Mouse (Mus musculus) G1E (cell line): ENCODE results near the gene Myh7b. TPM values are rescaled to one million over a fixed set of nuclear protein-coding genes. Genes with fewer than 3 reads are reported as not detected.

Experiments used
- ATAC-seq: 2 replicates; pipeline ENCODE4 v1.8.0; 2016; ENCODE audit warnings: mild to moderate bottlenecking; ENCODE audit not compliant: insufficient number of reproducible peaks, poor library complexity, low FRiP score, severe bottlenecking; ENCODE audit errors: extremely low read depth
- DNase-seq: peaks from one replicate; pipeline ENCODE4 v3.0.0; 2012; ENCODE audit warnings: low spot score
- H3K27me3 ChIP-seq: 2 replicates; pipeline ENCODE4 v1.6.1; 2012; ENCODE audit warnings: mild to moderate bottlenecking, low read length, inconsistent platforms; ENCODE audit not compliant: insufficient read depth
- H3K36me3 ChIP-seq: replicated peaks from 2 replicates; pipeline ENCODE3; 2012; ENCODE audit warnings: mild to moderate bottlenecking, inconsistent platforms
- H3K4me1 ChIP-seq: 2 replicates; pipeline ENCODE4 v1.6.1; 2012; ENCODE audit warnings: low read depth, low read length, inconsistent platforms, mixed read lengths; ENCODE audit not compliant: insufficient read depth
- H3K4me3 ChIP-seq: 2 replicates; pipeline ENCODE4 v1.5.1; 2012; ENCODE audit warnings: low read depth, mild to moderate bottlenecking, inconsistent platforms, low read length, moderate library complexity, mixed read lengths
- H3K9me3 ChIP-seq: replicated peaks from 2 replicates; pipeline ENCODE4 v1.6.1; 2012; ENCODE audit warnings: inconsistent platforms
- CTCF ChIP-seq: IDR thresholded peaks from 2 replicates; pipeline ENCODE4 v1.5.1; 2012; ENCODE audit warnings: low read depth, low read length, inconsistent platforms, mixed read lengths
- GATA1 ChIP-seq: IDR thresholded peaks from 2 replicates; pipeline ENCODE4 v1.6.1; 2012; ENCODE audit warnings: borderline replicate concordance, low read length, inconsistent platforms, mixed read lengths
- GATA2 ChIP-seq: IDR thresholded peaks from 2 replicates; pipeline ENCODE4 v1.6.1; 2012; ENCODE audit warnings: low read depth, low read length, inconsistent platforms, borderline replicate concordance
- POLR2AphosphoS5 ChIP-seq: IDR thresholded peaks from 2 replicates; pipeline ENCODE4 v1.6.1; 2012; ENCODE audit warnings: low read depth, low read length, inconsistent platforms; ENCODE audit not compliant: insufficient replicate concordance
- TAL1 ChIP-seq: conservative IDR thresholded peaks from 2 replicates; pipeline ENCODE4 v1.6.1; 2012; ENCODE audit warnings: low read depth, low read length, inconsistent platforms, mixed read lengths
- polyA plus RNA-seq: library from polyadenylated mRNA; stranded (reverse); fragments of >175 nt; gene quantifications from 2 replicates; pipeline ENCODE4 v1.2.3, GENCODE M21; 2012
- total RNA-seq, 2 experiments: library from RNA; stranded (forward) in 1 of 2; stranded (reverse) in 1 of 2; fragments of 200-1000 nt in 1 of 2; fragments of >200 nt in 1 of 2; fragmentation: Nextera tagmentation in 1 of 2; gene quantifications; 2 replicates each; pipeline ENCODE4 v1.2.3; 2014 to 2017

Gene Myh7b
- total and polyA plus RNA-seq, 3 experiments: 1.7 to 8.3 (median 2.3) TPM

DNA sequence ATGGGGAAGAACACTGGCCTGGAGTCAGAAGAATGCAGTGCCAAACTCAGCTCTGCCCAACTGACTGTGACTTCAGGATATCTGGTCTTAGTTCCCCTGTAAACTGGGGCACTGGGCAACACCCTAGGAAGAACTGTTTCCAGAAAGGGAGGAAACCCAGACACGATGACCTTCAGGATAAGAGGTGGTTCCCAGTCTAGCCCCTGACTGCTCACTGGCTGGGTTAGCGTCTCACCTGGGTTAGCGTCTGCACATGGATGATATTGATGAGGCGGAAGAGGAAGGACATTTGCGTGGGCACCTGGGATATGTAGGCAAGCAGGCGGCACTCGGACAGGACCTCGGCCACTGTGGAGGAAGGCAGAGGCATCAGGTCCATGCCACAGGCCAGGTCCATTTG lies 24.9 kb downstream of the Myh7b start:
- DNase-seq: no peak
- no peaks in the 10 kb centered on the region for H3K27me3 ChIP-seq
- ATAC-seq: no peak
- TF ChIP-seq GATA2: no peak
- no peak for TF ChIP-seq TAL1
- TF ChIP-seq POLR2AphosphoS5: no peak
- no peak for TF ChIP-seq CTCF
- TF ChIP-seq GATA1: no peak
- H3K4me3 ChIP-seq: no peak overlapping the region
- no peaks in the 10 kb centered on the region for H3K9me3 ChIP-seq
- peaks cover 100% of the 10 kb centered on the region for H3K36me3 ChIP-seq
- H3K4me1 ChIP-seq: no peaks in the 10 kb centered on the region; the same call in 1 of the 2 replicates

DNA sequence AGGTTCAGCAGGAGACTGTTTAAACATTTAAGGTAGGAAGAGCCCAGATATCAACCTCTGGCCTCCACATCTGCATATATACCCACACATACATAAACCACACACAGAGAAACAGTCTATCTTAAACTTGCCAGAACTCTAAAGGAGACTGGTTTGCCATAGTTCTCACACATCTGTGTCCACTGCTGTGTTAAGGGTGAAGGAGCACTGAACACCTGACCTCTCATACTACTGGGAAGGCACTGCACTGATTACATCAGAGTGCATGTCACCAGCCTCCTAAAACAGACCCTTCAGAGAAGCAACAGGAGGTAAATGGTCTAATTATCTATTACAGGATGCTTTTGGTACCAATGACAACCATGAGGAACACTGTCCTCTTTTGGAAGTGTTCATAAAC lies 25.9 kb downstream of the Myh7b start:
- Histone ChIP-seq H3K36me3 (peaks cover 100% of the 10 kb centered on the region), H3K27me3 (no peaks in the 10 kb centered on the region), H3K9me3 (no peaks in the 10 kb centered on the region), H3K4me1 (no peaks in the 10 kb centered on the region), H3K4me3 (no peak overlapping the region)
- no peak for TF ChIP-seq GATA2
- no peak for TF ChIP-seq TAL1
- TF ChIP-seq GATA1: no peak
- no peak for TF ChIP-seq POLR2AphosphoS5
- no peak for TF ChIP-seq CTCF
- DNase-seq (no peak), ATAC-seq (no peak)

DNA sequence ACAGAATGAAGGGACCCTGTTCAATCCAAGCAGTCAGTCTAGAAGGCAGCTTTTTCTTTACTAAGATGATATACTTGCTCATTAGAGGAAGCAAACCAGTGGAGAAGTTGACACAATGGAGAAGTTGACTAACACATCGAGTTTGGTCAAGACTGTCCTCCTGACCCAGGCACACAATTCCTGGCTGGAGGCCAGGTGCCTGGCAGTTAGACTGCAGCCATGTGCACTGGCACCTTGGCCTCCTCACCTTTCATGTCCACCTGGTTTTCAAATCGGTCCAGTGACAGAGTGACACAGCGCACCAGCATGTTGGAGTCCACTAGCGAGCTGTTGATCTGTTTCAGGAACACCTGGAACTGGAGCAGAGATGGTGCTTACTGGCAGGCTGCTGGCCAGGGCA lies 26.4 kb downstream of the Myh7b start:
- DNase-seq (no peak), ATAC-seq (no peak)
- Histone ChIP-seq H3K36me3 (peaks cover 100% of the 10 kb centered on the region), H3K27me3 (no peaks in the 10 kb centered on the region), H3K4me1 (no peaks in the 10 kb centered on the region), H3K4me3 (no peak overlapping the region), H3K9me3 (no peaks in the 10 kb centered on the region)
- no peak for TF ChIP-seq CTCF
- no peak for TF ChIP-seq GATA1
- TF ChIP-seq TAL1: no peak
- no peak for TF ChIP-seq GATA2
- no peak for TF ChIP-seq POLR2AphosphoS5

DNA sequence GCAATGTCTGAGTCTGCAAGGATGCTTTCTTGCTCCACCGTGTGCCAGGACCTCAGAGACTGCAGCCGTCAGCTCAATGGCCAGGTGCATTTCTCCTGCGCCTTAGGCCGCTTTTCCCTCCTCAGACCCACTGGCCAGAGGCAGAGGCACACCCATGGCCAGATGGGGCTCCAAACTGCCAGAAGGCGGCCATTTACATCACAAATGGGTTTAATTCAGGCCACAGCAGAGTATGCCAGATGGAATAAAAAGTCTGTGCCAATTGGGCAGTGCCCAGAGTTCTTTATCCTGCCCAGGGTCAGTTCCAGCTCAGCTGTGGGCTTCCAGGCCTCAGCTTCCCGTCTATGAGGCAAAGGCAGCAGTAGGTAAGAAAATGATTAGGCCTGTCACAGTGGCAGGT lies 29.6 kb downstream of the Myh7b start:
- Histone ChIP-seq H3K4me3 (no peak overlapping the region), H3K36me3 (peaks cover 97% of the 10 kb centered on the region), H3K9me3 (no peaks in the 10 kb centered on the region), H3K27me3 (no peaks in the 10 kb centered on the region), H3K4me1 (no peaks in the 10 kb centered on the region)
- TF ChIP-seq CTCF (no peak), GATA2 (no peak), POLR2AphosphoS5 (no peak), GATA1 (no peak), TAL1 (no peak)
- ATAC-seq (no peak), DNase-seq (no peak)

DNA sequence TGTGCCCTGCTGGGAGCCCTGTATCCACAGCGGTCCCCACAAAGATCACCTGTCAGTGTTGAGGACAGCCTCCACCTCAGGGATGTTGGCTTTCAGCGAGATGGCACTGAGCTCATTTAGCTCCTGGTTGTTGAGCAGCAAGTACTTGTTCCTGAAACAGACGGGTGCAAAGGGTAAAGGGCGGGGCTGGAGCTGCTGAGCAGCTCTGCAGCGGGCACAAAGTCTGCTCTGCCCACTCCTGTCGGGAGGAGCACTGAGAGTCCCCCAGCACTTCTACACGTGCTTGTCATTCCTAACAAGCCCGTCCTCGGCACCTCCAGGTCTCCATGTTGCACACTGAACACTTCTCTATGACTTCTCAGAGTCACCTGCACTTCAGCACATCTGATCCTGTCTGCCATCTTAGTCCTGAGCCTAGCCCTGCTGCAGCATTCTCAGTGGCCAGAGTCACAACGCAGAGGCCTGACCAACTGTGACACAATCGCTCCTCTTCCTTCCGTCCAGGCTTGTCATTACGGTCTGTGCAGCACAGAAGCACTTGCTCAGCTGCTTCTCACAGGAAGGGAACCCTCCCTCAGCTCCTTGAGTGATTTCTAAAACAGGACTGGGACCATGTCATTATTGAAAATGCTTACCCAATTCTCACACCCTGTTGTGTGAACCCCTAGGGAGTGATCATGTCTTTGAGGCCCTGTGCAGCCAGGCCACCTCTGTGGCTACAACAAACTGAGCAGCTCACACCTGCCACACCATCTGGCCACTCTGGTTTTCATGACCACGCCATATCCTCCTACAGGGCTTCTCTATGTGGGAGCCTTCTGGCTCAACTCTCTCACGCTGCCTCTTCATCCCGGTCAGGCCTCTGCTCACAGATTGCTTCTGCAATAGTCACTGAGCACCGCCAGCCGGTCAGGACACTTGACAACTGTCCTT lies 30.8 kb downstream of the Myh7b start:
- Histone ChIP-seq H3K9me3 (no peaks in the 10 kb centered on the region), H3K36me3 (peaks cover 96% of the 10 kb centered on the region), H3K4me3 (no peak overlapping the region), H3K27me3 (no peaks in the 10 kb centered on the region), H3K4me1 (no peaks in the 10 kb centered on the region)
- TF ChIP-seq CTCF: no peak
- TF ChIP-seq GATA2: no peak
- no peak for TF ChIP-seq GATA1
- TF ChIP-seq POLR2AphosphoS5: no peak
- TF ChIP-seq TAL1: no peak
- DNase-seq (no peak), ATAC-seq (no peak)

DNA sequence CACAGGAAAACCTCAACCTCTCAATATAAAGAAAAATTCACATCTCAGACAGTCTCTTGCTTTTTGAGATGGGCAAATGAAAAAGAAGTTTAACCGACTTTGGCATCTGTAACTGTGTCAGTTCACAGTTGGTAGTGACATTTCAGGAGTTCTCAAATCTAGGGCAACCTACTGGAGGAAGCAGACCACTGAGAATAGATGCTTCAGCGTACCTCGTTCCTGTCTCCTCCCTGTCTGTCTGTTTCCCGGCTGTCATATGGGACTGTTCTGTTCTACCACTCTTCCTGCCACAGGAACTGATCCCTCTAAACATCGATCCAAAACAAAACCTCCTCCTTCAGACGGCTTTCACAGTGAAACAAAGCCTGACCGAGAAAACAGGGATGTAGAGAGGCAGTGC lies 34.7 kb downstream of the Myh7b start:
- no peak for DNase-seq
- peaks cover 93% of the 10 kb centered on the region for H3K36me3 ChIP-seq
- H3K27me3 ChIP-seq: no peaks in the 10 kb centered on the region
- H3K4me3 ChIP-seq: no peak overlapping the region
- TF ChIP-seq POLR2AphosphoS5 (no peak), TAL1 (no peak)
- no peak for ATAC-seq
- no peaks in the 10 kb centered on the region for H3K9me3 ChIP-seq
- H3K4me1 ChIP-seq: no peaks in the 10 kb centered on the region

DNA sequence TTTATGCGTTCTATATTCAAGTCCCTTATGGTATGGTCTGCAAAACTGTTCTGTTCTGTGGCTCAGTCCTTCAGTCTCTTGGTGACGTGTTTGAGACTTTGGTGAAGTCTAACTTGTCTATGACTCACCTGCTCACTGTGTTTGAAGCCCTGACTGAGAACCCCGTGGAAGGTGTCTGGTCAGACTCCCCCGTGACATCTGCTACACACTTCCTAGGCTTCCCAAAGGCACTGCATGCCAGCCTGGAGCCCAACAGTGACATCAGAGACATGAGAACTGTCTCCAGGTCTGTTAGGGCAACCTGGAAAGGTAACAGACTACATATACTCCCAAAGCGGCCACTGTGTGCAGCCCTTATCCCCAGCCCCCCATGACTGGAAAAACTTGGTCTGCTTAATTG lies 41.6 kb downstream of the Myh7b start:
- peaks cover 93% of the 10 kb centered on the region for H3K36me3 ChIP-seq
- no peaks in the 10 kb centered on the region for H3K27me3 ChIP-seq
- TF ChIP-seq GATA1 (no peak), POLR2AphosphoS5 (no peak), GATA2 (no peak), TAL1 (no peak), CTCF (no peak)
- H3K9me3 ChIP-seq: no peaks in the 10 kb centered on the region
- no peak overlapping the region for H3K4me3 ChIP-seq
- no peaks in the 10 kb centered on the region for H3K4me1 ChIP-seq
- no peak for DNase-seq
- no peak for ATAC-seq
